ENCODE assay signal across 8 mouse cellular contexts in the genomic region with DNA sequence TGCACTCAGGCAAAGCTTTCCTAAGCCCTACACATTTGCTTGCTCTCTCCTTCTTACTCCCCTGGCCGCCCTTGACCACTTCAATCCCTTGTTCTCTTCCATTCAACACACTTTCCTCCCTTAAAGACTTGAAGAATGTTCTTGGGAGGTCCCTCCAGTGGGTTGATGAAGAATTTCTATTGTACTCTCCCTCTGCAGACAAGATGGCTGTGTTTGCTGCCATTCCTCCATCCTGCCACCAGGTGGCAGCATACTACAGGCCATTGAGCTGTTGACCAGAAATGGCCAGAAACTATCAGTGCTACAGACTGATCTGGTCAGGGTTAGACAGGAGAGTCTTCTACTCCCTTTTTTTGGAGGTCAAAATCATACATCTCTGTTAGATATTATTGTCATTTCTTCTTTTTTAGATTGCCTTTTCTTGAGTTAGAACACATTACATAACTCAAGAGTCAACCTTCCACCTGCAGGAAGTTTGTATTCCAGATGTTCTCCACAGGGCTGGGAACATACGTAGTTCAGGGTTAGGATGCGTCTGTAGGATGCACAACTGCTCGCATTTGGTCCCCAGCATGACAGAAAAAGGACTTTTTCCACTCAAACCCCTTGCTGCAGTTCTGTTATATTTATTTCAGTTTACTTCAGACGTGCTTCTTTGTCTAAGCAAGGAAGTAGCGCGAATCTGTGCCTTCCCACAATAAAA. TPM values are rescaled to one million over a fixed set of nuclear protein-coding genes. Genes with fewer than 3 reads are reported as not detected.
DNase-seq lines count a peak whose midpoint lies in the region; ATAC-seq lines count a peak whose summit lies in the region.

No protein-coding gene starts in this region.

- no peak overlapping the region for H3K4me3 ChIP-seq in intestine, embryonic 15.5 days (replicated peaks)
- H3K4me3 ChIP-seq in midbrain, embryonic 10.5 days: no peak overlapping the region

- intact Hi-C loops in left cerebral cortex, postnatal 14 days (cut with DNase I): loop anchor here (2.0 to 10.0 kb wide), 5 partner anchors 119 to 457 kb away; a partner anchor contains a TSS

- no peak overlapping the region for H3K27ac ChIP-seq in intestine, embryonic 15.5 days
- H3K27ac ChIP-seq in midbrain, embryonic 10.5 days (replicated peaks): no peak overlapping the region

- peak; percentile 88 for DNase-seq in adipocyte (ENCODE audit: low spot score)
- peak; percentile 33 to 41 for DNase-seq in gastrocnemius, adult 8-10 months (ENCODE audit: low spot score in 2 of 2)
- DNase-seq in left cerebral cortex, postnatal 14 days (ENCODE audit: low spot score in 2 of 2): peak; percentile 76 to 81
- DNase-seq in midbrain, embryonic 10.5 days (ENCODE audit: low spot score): peak; percentile 82
- DNase-seq in right cerebral cortex, postnatal 36 days (ENCODE audit: low spot score in 2 of 2): peak; percentile 43 to 52
- peak; percentile 67 for DNase-seq in yolk sac, embryonic 10.5 days (ENCODE audit: low spot score)

- H3K36me3 ChIP-seq in intestine, embryonic 15.5 days: no peaks in the 10 kb centered on the region
- peaks cover under 1% of the 10 kb centered on the region; the same call in 1 of the 2 replicates for H3K36me3 ChIP-seq in midbrain, embryonic 10.5 days

- H3K9ac ChIP-seq in intestine, embryonic 15.5 days: no peak overlapping the region

- 70% methylated on average over 7 of the region's 7 CpGs for WGBS in intestine, embryonic 15.5 days
- 76% methylated on average over 7 of the region's 7 CpGs for WGBS in midbrain, embryonic 10.5 days

- ATAC-seq in common myeloid progenitor, adult 5-6 weeks (replicated peaks; ENCODE audit: low read depth, poor library complexity, severe bottlenecking): peak; percentile 87
- ATAC-seq in intestine, embryonic 15.5 days: peak; percentile 68

- no peak overlapping the region for H3K4me2 ChIP-seq in intestine, embryonic 15.5 days (replicated peaks)

- no peaks in the 10 kb centered on the region for H3K27me3 ChIP-seq in intestine, embryonic 15.5 days (replicated peaks)
- no peaks in the 10 kb centered on the region for H3K27me3 ChIP-seq in midbrain, embryonic 10.5 days (ENCODE audit: low read depth, poor library complexity, severe bottlenecking)

- no peaks in the 10 kb centered on the region for H3K9me3 ChIP-seq in intestine, embryonic 15.5 days
- H3K9me3 ChIP-seq in midbrain, embryonic 10.5 days (replicated peaks): no peaks in the 10 kb centered on the region

- H3K4me1 ChIP-seq in intestine, embryonic 15.5 days (replicated peaks): peaks cover 3% of the 10 kb centered on the region; the same call in 1 of the 2 replicates
- no peaks in the 10 kb centered on the region for H3K4me1 ChIP-seq in midbrain, embryonic 10.5 days

RNA-seq across cellular contexts. Expression of a gene that starts 16.1 kb away (rescaled TPM):
- total RNA-seq in common myeloid progenitor, adult 5-6 weeks (2017): 12.1 TPM in 2 replicates
- 1 to 10 TPM; 5.2 to 9.5 (median 6.4) TPM for total RNA-seq in gastrocnemius, adult 8-10 months (2022)
- polyA plus RNA-seq in intestine, embryonic 15.5 days (2015; fragmentation: Nextera tagmentation; extraction: Ambion mirVana): 41.5 and 48.4 TPM in 2 replicates
- 10 to 100 TPM; 17.1 to 18.5 TPM for total RNA-seq in left cerebral cortex, postnatal 14 days (2021)
- 37.3 and 40.7 TPM in 2 replicates for polyA plus RNA-seq in midbrain, embryonic 10.5 days (2016; fragmentation: Nextera tagmentation; extraction: Ambion mirVana)

RNA-seq across cellular contexts. Expression of a gene that starts 24.8 kb away (rescaled TPM):
- 14.7 and 15.3 TPM in 2 replicates for total RNA-seq in common myeloid progenitor, adult 5-6 weeks (2017)
- total RNA-seq in gastrocnemius, adult 8-10 months (2022): 10 to 100 TPM; 48.9 to 78.7 (median 69.6) TPM
- 1.2 and 1.6 TPM in 2 replicates for polyA plus RNA-seq in intestine, embryonic 15.5 days (2015; fragmentation: Nextera tagmentation; extraction: Ambion mirVana)
- 10 to 100 TPM; 31.1 to 34.4 TPM for total RNA-seq in left cerebral cortex, postnatal 14 days (2021)
- 0.82 and 1.1 TPM in 2 replicates for polyA plus RNA-seq in midbrain, embryonic 10.5 days (2016; fragmentation: Nextera tagmentation; extraction: Ambion mirVana)

Comparison
In these comparisons a context has a peak if more than half of its experiments do, and no peak if none do; other contexts are left out.
1. DNase-seq: peak in every context shown above with its lines; median percentile 88 in adipocyte; 82 in midbrain, embryonic 10.5 days; 78 in left cerebral cortex, postnatal 14 days; 67 in yolk sac, embryonic 10.5 days; 48 in right cerebral cortex, postnatal 36 days; 37 in gastrocnemius, adult 8-10 months.